Mouse (Mus musculus) small intestine, adult 2 months (tissue): Measurements from ENCODE around the gene Lrrc25.

ENCODE experiments used
- CTCF ChIP-seq: fragments of 200-500 bp; IDR thresholded peaks from 2 replicates; pipeline ENCODE4 v1.5.1; 2012; ENCODE audit warnings: low read depth, mild to moderate bottlenecking, control low read depth, inconsistent platforms, low read length, moderate library complexity, mixed read lengths; ENCODE audit not compliant: insufficient replicate concordance, insufficient read length; ENCODE audit errors: extremely low read depth
- POLR2A ChIP-seq: fragments of 200-500 bp; IDR thresholded peaks from 2 replicates; pipeline ENCODE4 v1.6.1; 2012; ENCODE audit warnings: low read depth, mild to moderate bottlenecking, control low read depth, inconsistent platforms, low read length, moderate library complexity

DNA sequence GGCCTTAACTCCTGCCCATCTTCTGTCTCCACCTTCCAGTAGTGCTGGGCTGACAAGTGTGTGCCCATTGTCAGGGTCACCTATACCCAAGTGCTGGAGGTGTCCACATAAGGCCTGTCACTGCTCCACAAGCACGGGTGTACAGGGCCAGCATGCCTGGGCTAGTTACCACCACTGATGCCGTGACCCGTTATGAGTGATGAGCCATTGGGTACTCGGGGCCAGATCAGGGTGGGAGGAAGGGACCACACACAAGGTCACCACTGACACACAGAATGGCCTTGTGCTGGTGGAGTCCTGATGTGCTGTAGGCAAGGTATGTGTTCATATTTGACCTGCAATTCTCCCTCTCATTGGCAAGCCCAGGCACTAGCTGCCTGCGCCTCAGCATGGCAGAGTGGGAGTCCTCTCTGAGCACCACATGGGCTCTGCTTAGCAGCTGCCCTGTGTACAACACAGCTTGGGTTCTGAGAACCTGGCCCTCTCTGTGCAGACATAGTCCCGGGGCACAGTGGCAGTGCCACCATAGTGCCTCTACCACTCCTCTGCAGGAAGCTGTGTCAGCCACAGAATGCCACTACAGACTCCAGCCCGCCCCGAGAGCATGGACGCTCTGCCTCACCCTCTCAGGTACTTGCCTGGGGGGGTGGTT, 31.2 kb upstream of the Lrrc25 start:
- no peak for TF ChIP-seq POLR2A
- no peak for TF ChIP-seq CTCF
